Mouse (Mus musculus): ENCODE measurements around the gene Gm17268.

Gm17268 gene

GRCm38 (mm10) chr11:82032136-82032535 is 6.2 kb downstream of the Gm17268 start:
- in situ Hi-C loops (cut with MseI, MboI): no loop called here

- in situ Hi-C loops (cut with MseI, MboI): no loop called here
These were observed 8.2 kb downstream of the Gm17268 start for GRCm38 (mm10) chr11:82030171-82030570.

DNA sequence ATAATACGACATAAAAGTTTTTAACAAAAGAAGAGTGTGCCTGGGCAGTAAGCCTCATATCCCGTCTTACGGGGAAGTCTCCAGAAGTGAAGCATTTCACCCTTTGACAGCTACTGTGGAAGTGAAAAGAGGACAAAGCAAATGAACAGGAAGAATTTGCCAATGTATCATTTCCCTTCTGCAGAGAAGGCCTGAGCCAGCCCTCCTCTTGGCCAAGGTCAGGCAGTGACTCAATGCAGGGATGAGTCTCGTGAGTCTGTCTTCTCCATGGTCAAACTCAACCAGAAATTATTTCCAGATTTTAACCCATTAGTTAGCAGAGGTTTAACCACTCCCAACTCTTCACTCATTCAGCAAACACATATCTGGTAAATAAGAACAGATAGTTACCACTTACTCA is 14.6 kb downstream of the Gm17268 start:
- in situ Hi-C loops (cut with MseI, MboI): no loop called here

- in situ Hi-C loops (cut with MseI, MboI): no loop called here
These were observed 15.8 kb downstream of the Gm17268 start for GRCm38 (mm10) chr11:82022504-82023056.

- in situ Hi-C loops (cut with MseI, MboI): no loop called here
These were observed 17.0 kb downstream of the Gm17268 start for GRCm38 (mm10) chr11:82021406-82021805.

DNA sequence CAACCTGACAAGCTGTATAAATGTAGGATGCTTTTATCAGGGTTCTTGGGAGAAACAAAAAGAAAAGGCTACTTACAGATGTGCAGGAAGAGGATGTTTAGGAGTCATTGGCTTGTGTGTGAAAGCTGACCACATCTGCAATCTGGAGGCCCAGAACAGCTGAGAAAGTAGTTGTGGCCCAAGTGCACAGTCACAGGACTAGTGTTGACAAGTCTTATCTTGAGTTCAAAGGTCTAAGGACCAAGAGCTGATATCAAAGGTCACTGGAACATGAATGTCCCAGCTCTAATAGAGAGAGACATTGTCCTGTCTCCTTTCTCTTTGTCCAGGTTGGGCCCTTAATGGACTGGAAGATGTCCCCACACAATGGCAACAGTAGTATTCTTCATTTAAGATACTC is 18.6 kb downstream of the Gm17268 start:
- in situ Hi-C loops (cut with MseI, MboI): no loop called here

DNA sequence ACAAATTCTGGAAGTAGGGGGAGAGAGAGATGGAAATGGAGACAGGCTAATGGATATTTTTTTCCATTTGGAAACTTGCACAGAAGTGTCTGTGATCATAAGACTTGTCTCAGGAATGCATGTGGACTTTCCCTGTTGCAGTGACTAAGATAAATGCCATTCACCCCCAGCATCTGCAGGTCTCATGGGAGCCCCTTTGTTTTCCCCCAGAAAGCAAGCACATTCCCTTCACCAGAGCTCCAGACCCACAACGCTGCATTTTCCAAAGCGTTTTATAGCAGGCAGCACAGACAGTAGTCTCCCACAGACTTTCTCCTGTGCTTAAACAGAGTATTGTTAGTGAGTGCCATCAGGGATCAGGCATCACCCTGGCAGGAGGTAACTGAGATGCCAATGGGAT is 19.0 kb downstream of the Gm17268 start:
- in situ Hi-C loops (cut with MseI, MboI): no loop called here

GRCm38 (mm10) chr11:82016181-82016780 is 22.1 kb downstream of the Gm17268 start:
- in situ Hi-C loops (cut with MseI, MboI): no loop called here

GRCm38 (mm10) chr11:82015066-82015465 is 23.3 kb downstream of the Gm17268 start:
- in situ Hi-C loops (cut with MseI, MboI): no loop called here

- in situ Hi-C loops (cut with MseI, MboI): no loop called here
These were observed 24.6 kb downstream of the Gm17268 start for GRCm38 (mm10) chr11:82013756-82014155.

- in situ Hi-C loops (cut with MseI, MboI): no loop called here
These were observed 26.8 kb downstream of the Gm17268 start for GRCm38 (mm10) chr11:82011411-82012193.

DNA sequence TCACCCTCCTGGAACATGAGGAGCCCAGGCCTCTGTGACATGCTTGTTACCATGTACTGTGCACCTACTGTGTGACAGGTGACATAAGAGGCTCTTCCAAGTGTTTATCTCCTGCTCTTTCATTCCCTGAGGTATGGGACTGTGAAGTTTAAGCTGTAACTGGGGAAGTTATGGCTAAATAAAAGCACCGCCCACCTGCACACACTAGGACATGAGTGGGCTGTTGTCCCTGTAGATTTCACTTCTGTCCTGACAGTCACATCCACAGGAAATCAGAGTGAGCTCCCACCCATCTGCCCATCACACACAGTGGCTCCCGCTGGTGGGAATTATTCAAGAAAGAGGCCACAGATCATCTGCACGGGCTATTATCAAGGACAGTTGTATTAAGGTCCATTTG is 28.2 kb downstream of the Gm17268 start:
- in situ Hi-C loops (cut with MseI, MboI): no loop called here

- in situ Hi-C loops (cut with MseI, MboI): no loop called here
These were observed 31.5 kb downstream of the Gm17268 start for GRCm38 (mm10) chr11:82006796-82007423.

- in situ Hi-C loops (cut with MseI, MboI): no loop called here
These were observed 33.6 kb downstream of the Gm17268 start for GRCm38 (mm10) chr11:82004810-82005209.

- in situ Hi-C loops (cut with MseI, MboI): no loop called here
These were observed 37.8 kb downstream of the Gm17268 start for GRCm38 (mm10) chr11:82000581-82000980.

DNA sequence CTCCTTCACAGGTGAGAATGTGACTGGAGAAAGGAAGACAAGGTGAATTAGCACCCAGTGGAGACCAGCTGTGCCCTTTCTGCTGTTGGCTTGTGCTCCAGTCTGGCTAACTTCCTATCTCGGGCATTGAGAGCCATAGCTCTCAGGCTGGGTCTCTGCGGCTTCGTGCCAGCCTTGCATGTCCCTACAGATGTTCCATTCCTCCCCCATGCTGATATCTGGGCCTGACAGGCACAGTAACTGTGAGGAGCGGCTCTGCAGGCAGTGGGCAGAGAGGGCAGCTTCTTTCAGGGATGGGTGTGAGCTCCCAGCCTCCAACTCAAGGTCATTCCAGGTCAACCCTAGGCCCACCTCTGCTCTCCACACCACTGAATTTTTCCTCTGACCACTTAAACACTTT is 38.9 kb downstream of the Gm17268 start:
- in situ Hi-C loops (cut with MseI, MboI): loop anchor here (5.0 kb wide), 2 partner anchors 48 to 178 kb away; partner anchors contain the start of gene Ccl7 (in 2 of the 2)

DNA sequence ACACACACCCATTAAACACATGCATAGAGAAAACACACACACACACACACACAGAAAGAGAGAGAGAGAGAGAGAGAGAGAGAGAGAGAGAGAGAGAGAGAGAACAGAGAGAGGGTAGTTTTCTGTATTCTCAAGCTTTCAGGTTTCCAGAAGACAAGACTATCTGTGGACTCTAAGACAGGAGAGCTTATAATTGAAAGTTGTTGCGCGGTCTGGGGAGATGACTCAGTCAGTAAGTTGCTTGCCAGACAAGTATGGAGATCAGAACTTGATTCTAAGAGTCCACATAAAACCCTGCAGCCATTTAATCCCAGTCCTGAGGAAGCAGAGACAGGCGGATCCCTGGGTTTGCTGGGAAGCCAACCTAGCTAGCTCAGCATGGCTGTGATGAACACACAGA is 39.7 kb downstream of the Gm17268 start:
- in situ Hi-C loops (cut with MseI, MboI): loop anchor here (5.0 kb wide), 2 partner anchors 49 to 179 kb away; partner anchors contain the start of gene Ccl7 (in 2 of the 2)

- in situ Hi-C loops (cut with MseI, MboI): loop anchor here (5.0 kb wide), 2 partner anchors 50 to 180 kb away; partner anchors contain the start of gene Ccl7 (in 2 of the 2)
These were observed 41.3 kb downstream of the Gm17268 start for GRCm38 (mm10) chr11:81997085-81997484.

GRCm38 (mm10) chr11:81996172-81996841 is 42.1 kb downstream of the Gm17268 start:
- in situ Hi-C loops (cut with MseI, MboI): loop anchor here (5.0 kb wide), 2 partner anchors 51 to 181 kb away; partner anchors contain the start of gene Ccl7 (in 2 of the 2)

DNA sequence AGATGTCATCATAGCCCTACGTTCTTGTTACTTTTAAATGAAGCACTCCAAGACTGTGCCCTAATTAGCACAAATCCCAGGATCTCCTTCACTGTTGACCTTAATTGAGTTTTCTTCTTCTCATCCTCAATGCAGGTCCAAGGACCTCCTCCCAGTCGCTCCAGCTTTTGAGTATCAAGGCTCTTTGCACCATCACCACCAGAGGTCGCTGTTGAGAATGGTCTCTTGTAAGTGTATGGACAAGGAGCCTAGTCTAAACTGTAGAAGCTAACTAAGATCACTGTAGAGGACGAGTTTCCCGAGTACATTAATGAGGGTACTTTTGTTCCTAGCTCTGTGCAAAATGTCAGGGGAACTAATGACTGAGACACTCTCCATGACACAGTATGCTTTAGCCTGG is 55.2 kb downstream of the Gm17268 start:
- in situ Hi-C loops (cut with MseI, MboI): no loop called here

DNA sequence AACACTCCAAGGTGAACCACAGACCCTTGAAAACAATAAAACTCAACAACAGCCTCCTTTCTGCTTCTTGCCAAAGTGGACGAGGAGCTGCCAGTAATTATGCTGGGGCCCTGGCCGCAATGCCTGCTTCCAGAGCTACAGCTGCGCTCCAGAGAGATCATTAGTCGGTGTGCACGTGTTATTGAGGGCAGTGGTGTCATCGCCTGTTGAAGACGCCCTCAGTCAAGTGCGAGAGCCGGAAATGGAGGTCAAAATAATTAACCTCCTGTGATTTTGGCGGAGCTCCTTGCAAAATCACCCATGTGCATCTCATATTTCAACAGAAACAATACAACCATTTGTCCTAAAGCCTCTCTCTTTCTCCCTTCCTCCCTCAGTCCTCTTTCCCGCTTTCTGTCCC is 56.2 kb downstream of the Gm17268 start:
- in situ Hi-C loops (cut with MseI, MboI): no loop called here

All from mouse trophoblast stem cell (cell line).